Mouse (Mus musculus): ENCODE results near the gene Slc25a10. TPM values are rescaled to one million over a fixed set of nuclear protein-coding genes. Genes with fewer than 3 reads are reported as not detected.
A peak's percentile ranks its signal among the peaks of the same experiment; 100 is the strongest.

The Slc25a10 gene
- polyA plus RNA-seq, 1 experiment from 2014 or later, result 47.6 TPM

DNA sequence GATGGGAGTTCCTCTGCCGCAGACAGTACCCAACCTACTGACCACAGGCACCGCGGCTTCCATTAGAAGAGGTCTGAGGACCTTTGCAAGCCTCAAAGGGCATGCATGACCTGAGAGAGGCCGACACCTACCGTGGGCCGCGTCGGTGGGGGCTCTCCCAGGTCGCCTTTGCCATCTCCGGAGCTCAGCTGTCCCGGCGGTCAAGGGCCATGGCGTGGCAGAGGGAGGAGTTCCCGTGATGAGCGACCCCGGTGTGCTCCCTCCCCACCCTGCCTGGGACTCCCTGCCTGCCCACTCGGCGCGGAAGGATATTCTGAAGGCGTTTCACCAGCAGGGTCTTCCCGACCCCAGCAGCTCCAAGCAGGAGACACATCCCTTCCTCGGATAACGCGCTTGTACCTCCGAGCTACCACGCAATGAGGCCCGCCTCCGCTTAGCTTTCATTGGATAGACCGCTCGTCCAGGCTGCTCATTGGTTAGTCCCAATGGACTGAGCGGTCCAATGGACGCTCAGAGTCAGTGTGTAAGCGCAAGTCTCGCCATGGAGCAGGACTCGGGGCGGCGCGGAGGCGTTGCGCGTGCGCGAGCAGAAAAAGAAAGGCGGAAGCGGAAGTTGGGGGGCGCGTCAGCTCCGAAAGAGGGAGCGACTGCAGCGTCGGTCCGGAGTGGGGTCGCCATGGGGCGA, 24.4 kb upstream of the Slc25a10 start, which contains the start of gene Arl16:
Gene Arl16, minus strand, starts transcription at position 557 of the 685 bp plus-strand sequence.
- H3K9me3 ChIP-seq (ENCODE audit: control insufficient read depth, low read length), result no peaks in the 10 kb centered on the region

DNA sequence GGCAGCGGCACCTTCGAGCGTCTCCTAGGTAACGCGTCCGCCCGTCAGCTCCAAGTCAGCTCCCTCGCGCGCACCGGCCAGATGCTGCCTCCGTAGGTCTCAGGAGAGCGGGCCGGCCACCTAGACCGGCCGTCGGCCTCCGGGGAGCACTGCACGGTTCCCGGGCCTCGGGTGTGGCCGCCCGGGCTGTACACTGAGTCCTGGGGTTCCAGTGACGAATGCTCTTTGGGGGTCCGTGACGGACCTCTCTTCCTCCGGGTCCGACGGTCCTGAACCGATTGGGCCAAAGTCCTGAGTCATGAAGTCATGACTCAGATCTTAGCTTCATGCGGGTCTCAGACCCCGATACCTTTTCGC, 23.9 kb upstream of the Slc25a10 start:
- ATAC-seq (ENCODE audit: low read depth) (no peak; the same call in 1 of the 2 replicates), DNase-seq (ENCODE audit: low spot score) (no peak)
- Histone ChIP-seq H3K9ac (ENCODE audit: low read depth, low read length) (peak overlapping the region; percentile 88), H3K27me3 (replicated peaks; ENCODE audit: control insufficient read depth, insufficient read depth, low read length) (no peaks in the 10 kb centered on the region), H3K36me3 (ENCODE audit: control insufficient read depth, insufficient read depth, low read length) (peaks cover 63% of the 10 kb centered on the region), H3K4me1 (ENCODE audit: control insufficient read depth, insufficient read depth, low read length) (peaks cover 15% of the 10 kb centered on the region), H3K9me3 (ENCODE audit: control insufficient read depth, low read length) (no peaks in the 10 kb centered on the region), H3K27ac (replicated peaks; ENCODE audit: low read depth, low read length) (peak overlapping the region; percentile 52; the same call in 1 of the 2 replicates), H3K4me2 (ENCODE audit: low read depth, low read length) (peak overlapping the region; percentile 83), H3K4me3 (ENCODE audit: low read depth, low read length) (peak overlapping the region; percentile 98)
- WGBS, result 7% methylated on average over 9 of the region's 33 CpGs

More for the DNA sequence above, 24.4 kb upstream of the Slc25a10 start, which contains the start of gene Arl16:
- Histone ChIP-seq H3K36me3 (ENCODE audit: control insufficient read depth, insufficient read depth, low read length) (peaks cover 63% of the 10 kb centered on the region), H3K9ac (ENCODE audit: low read depth, low read length) (peak within 1 kb of the TSS; percentile 88), H3K27me3 (replicated peaks; ENCODE audit: control insufficient read depth, insufficient read depth, low read length) (no peaks in the 10 kb centered on the region), H3K4me2 (ENCODE audit: low read depth, low read length) (peak within 1 kb of the TSS; percentile 91), H3K4me3 (ENCODE audit: low read depth, low read length) (peak within 1 kb of the TSS; percentile 98), H3K27ac (replicated peaks; ENCODE audit: low read depth, low read length) (peak within 1 kb of the TSS; percentile 75), H3K4me1 (ENCODE audit: control insufficient read depth, insufficient read depth, low read length) (peaks cover 15% of the 10 kb centered on the region)
- peak; percentile 100 for ATAC-seq (ENCODE audit: low read depth)
- under 1% methylated on average over 47 of the region's 54 CpGs for WGBS
- DNase-seq (ENCODE audit: low spot score), result peak; percentile 100

DNA sequence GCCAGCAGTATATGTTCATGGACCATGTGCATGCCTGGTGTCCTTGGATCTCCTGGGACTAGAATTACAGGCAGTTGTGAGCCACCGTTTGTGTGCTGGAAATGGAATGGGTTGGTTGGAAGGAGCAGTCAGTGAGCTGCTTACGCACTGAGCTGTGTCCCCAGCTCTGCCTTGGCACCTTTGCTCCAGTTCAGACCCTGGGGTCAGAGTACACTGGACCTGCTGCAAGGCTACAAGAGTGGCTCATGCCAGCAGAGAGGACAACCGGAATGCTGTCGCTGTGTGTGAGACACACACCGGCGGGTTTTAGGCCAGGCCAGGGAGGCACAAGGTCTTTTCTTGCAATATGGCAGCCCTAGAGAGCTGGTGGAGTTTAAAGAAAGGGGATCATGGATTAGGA, 19.6 kb upstream of the Slc25a10 start:
- WGBS, result 98% methylated on average over 6 of the region's 6 CpGs
- Histone ChIP-seq H3K4me1 (ENCODE audit: control insufficient read depth, insufficient read depth, low read length) (peaks cover 8% of the 10 kb centered on the region), H3K36me3 (ENCODE audit: control insufficient read depth, insufficient read depth, low read length) (peaks cover 78% of the 10 kb centered on the region), H3K27ac (replicated peaks; ENCODE audit: low read depth, low read length) (no peak overlapping the region), H3K4me2 (ENCODE audit: low read depth, low read length) (no peak overlapping the region), H3K27me3 (replicated peaks; ENCODE audit: control insufficient read depth, insufficient read depth, low read length) (no peaks in the 10 kb centered on the region), H3K9me3 (ENCODE audit: control insufficient read depth, low read length) (no peaks in the 10 kb centered on the region), H3K4me3 (ENCODE audit: low read depth, low read length) (no peak overlapping the region), H3K9ac (ENCODE audit: low read depth, low read length) (no peak overlapping the region)
- no peak for ATAC-seq (ENCODE audit: low read depth)
- DNase-seq (ENCODE audit: low spot score), result no peak

DNA sequence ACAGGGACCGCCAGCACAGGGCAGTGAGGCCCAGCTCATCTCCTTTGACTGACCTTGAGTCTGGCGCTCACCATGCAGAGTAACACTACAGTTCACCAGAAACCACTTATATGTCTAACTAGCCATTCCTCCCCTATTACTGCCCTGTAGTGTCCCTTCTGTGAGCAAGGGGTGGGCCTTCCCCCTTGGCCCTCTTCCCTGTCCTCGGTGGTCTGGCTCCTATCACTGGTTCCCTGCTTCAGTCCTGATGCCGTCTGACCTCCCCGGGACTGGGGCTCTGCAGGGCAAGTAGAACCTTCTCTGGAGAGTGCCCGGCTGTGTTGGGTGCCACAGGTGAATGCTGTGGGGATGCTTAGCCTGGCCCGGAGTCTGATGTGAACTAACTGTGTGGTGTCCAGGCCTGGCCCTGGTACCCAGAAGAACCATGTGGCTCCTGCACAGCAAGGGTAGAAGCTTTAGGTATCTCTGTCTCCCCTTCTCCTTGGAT, 8.1 kb upstream of the Slc25a10 start:
- DNase-seq (ENCODE audit: low spot score), result no peak
- 93% methylated on average over 7 of the region's 7 CpGs for WGBS
- H3K4me1 ChIP-seq (ENCODE audit: control insufficient read depth, insufficient read depth, low read length), result peaks cover 8% of the 10 kb centered on the region
- H3K27ac ChIP-seq (replicated peaks; ENCODE audit: low read depth, low read length), result peak overlapping the region; percentile 88
- no peak for ATAC-seq (ENCODE audit: low read depth)
- H3K4me2 ChIP-seq (ENCODE audit: low read depth, low read length), result peak overlapping the region; percentile 69
- no peaks in the 10 kb centered on the region for H3K9me3 ChIP-seq (ENCODE audit: control insufficient read depth, low read length)
- H3K4me3 ChIP-seq (ENCODE audit: low read depth, low read length), result peak overlapping the region; percentile 83
- H3K27me3 ChIP-seq (replicated peaks; ENCODE audit: control insufficient read depth, insufficient read depth, low read length), result no peaks in the 10 kb centered on the region
- H3K9ac ChIP-seq (ENCODE audit: low read depth, low read length), result peak overlapping the region; percentile 83
- peaks cover 78% of the 10 kb centered on the region for H3K36me3 ChIP-seq (ENCODE audit: control insufficient read depth, insufficient read depth, low read length)

DNA sequence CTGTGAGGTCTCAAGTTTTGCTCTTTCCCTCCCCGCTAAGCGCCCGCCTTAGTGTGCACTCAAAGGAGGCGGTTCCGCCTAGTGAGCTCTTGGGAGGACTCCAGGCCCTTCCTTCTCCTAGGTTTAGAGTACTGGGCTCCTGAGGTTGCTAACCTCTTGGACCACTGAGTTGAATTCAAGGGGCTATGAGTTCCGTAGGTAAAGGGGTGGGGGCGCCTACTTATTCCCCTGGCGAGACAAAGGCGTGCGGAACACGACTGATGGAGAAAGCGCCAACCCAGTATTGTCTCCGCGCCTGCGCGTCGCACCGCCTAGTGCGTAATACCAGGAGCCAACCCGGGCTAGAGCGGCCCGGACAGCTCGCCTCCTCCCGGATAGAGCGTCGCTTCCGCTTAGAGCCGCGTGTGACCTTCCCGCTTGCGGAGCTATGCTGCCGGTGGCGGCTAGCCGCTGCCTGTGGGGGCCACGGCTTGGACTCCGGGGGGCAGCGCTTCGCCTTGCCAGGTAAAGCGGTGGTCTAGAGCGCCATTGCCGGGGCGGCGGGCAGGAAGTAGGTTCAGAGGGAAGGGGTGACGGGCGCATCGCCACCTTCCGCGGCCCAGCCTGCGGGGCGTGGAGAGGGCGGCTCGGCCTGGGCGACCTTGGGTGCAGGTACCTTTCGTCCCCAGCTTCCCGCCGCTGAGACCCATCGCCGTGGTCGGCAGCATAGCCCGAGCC, 7.2 kb upstream of the Slc25a10 start, which contains the start of gene Mrpl12:
Gene Mrpl12, plus strand, starts transcription at position 349 of the 717 bp plus-strand sequence.
- H3K36me3 ChIP-seq (ENCODE audit: control insufficient read depth, insufficient read depth, low read length), result peaks cover 78% of the 10 kb centered on the region
- peak within 1 kb of the TSS; percentile 88 for H3K27ac ChIP-seq (replicated peaks; ENCODE audit: low read depth, low read length)
- H3K9ac ChIP-seq (ENCODE audit: low read depth, low read length), result peak within 1 kb of the TSS; percentile 83
- peak; percentile 98 for DNase-seq (ENCODE audit: low spot score)
- H3K9me3 ChIP-seq (ENCODE audit: control insufficient read depth, low read length), result no peaks in the 10 kb centered on the region
- peak; percentile 97 for ATAC-seq (ENCODE audit: low read depth)
- H3K27me3 ChIP-seq (replicated peaks; ENCODE audit: control insufficient read depth, insufficient read depth, low read length), result no peaks in the 10 kb centered on the region
- peaks cover 8% of the 10 kb centered on the region for H3K4me1 ChIP-seq (ENCODE audit: control insufficient read depth, insufficient read depth, low read length)
- WGBS, result 0% methylated on average over 42 of the region's 60 CpGs
- H3K4me3 ChIP-seq (ENCODE audit: low read depth, low read length), result peak within 1 kb of the TSS; percentile 83
- H3K4me2 ChIP-seq (ENCODE audit: low read depth, low read length), result peak within 1 kb of the TSS; percentile 69

DNA sequence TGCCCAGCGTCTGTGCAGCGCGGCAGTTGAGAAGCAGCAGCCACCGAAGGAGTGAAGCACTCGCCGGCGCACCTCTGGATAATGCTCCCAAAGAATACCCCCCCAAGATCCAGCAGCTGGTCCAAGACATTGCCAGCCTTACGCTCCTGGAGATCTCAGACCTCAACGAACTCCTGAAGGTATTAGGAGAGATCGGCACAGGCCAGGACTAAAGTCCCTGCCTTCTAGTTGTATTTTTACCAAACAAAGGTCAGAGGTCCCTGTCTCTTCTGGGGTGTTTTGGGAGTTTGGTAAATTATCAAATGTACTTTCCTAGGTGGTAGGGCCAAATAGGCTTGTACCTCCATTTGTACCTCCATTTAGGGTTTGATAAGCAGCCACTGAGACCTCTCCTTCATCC, 6.4 kb upstream of the Slc25a10 start:
- Histone ChIP-seq H3K9ac (ENCODE audit: low read depth, low read length) (peak overlapping the region; percentile 83), H3K27me3 (replicated peaks; ENCODE audit: control insufficient read depth, insufficient read depth, low read length) (no peaks in the 10 kb centered on the region), H3K4me3 (ENCODE audit: low read depth, low read length) (peak overlapping the region; percentile 83), H3K27ac (replicated peaks; ENCODE audit: low read depth, low read length) (peak overlapping the region; percentile 88; the same call in 1 of the 2 replicates), H3K4me1 (ENCODE audit: control insufficient read depth, insufficient read depth, low read length) (peaks cover 12% of the 10 kb centered on the region), H3K9me3 (ENCODE audit: control insufficient read depth, low read length) (no peaks in the 10 kb centered on the region), H3K4me2 (ENCODE audit: low read depth, low read length) (peak overlapping the region; percentile 69), H3K36me3 (ENCODE audit: control insufficient read depth, insufficient read depth, low read length) (peaks cover 75% of the 10 kb centered on the region)
- DNase-seq (ENCODE audit: low spot score), result no peak
- no peak for ATAC-seq (ENCODE audit: low read depth)
- 8% methylated on average over 10 of the region's 10 CpGs for WGBS

DNA sequence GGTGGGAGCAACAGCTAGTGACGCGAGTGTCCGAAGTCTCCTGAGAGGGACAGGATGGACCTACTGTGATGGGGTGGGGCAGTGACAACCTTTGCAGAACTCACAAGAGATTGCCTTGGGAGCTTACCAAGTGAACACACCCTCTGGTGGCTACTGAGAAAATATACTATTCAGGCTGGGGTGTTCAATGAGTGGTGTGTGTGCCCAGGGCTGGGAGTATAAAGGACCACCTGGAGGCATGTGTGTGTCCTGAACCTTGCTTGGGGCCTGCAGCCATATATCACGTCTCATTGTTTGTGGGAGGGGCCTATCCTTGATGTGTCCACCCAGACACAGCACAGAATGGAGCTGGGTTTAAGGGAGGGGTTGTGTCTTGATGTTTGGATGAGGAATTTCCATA, 3.1 kb upstream of the Slc25a10 start:
- Histone ChIP-seq H3K4me1 (ENCODE audit: control insufficient read depth, insufficient read depth, low read length) (peaks cover 32% of the 10 kb centered on the region), H3K9me3 (ENCODE audit: control insufficient read depth, low read length) (no peaks in the 10 kb centered on the region), H3K27ac (replicated peaks; ENCODE audit: low read depth, low read length) (no peak overlapping the region), H3K4me3 (ENCODE audit: low read depth, low read length) (no peak overlapping the region), H3K36me3 (ENCODE audit: control insufficient read depth, insufficient read depth, low read length) (peaks cover 43% of the 10 kb centered on the region), H3K9ac (ENCODE audit: low read depth, low read length) (no peak overlapping the region), H3K4me2 (ENCODE audit: low read depth, low read length) (no peak overlapping the region), H3K27me3 (replicated peaks; ENCODE audit: control insufficient read depth, insufficient read depth, low read length) (no peaks in the 10 kb centered on the region)
- 74% methylated on average over 4 of the region's 4 CpGs for WGBS
- ATAC-seq (ENCODE audit: low read depth) (no peak), DNase-seq (ENCODE audit: low spot score) (no peak)

DNA sequence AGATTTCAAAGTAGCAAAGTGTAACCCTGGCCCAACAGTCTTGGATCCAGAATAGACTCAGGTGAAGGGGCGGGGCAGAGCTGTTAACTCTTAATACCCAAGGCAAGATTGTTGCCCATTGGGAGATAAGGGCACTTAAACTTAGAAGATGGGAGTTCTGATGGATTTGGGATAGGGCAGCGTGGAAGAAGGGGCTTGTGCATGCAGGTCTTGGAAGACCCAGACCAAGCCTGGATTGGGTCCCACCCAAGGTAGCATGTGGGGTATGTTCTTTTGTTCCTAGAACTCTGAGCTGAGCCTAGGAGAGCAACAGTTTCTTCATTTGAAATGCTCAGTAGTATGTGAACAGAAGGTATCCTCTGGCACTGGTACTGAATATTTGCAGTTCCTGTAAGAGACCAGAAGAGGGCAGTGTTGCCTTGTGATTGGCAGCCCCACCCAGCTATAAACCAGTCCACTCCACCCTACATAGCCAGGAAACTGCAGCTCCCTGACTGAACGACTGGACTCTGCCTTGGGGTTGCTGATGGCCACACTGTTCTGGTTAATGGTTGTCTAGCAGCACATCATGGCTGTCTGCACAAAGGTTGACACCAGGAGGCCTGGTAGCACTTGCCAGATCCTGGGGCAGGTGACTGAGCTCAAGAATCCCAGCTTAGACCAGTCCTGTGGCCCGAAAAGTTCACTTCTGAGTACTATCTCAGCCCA, 2.4 kb upstream of the Slc25a10 start:
- peak overlapping the region; percentile 30; the same call in 1 of the 2 replicates for H3K9ac ChIP-seq (ENCODE audit: low read depth, low read length)
- H3K9me3 ChIP-seq (ENCODE audit: control insufficient read depth, low read length), result no peaks in the 10 kb centered on the region
- peak; percentile 87 for DNase-seq (ENCODE audit: low spot score)
- 58% methylated on average over 4 of the region's 4 CpGs for WGBS
- no peak overlapping the region for H3K4me3 ChIP-seq (ENCODE audit: low read depth, low read length)
- H3K36me3 ChIP-seq (ENCODE audit: control insufficient read depth, insufficient read depth, low read length), result peaks cover 44% of the 10 kb centered on the region
- peak; percentile 16 for ATAC-seq (ENCODE audit: low read depth)
- no peaks in the 10 kb centered on the region for H3K27me3 ChIP-seq (replicated peaks; ENCODE audit: control insufficient read depth, insufficient read depth, low read length)
- H3K4me1 ChIP-seq (ENCODE audit: control insufficient read depth, insufficient read depth, low read length), result peaks cover 32% of the 10 kb centered on the region
- H3K4me2 ChIP-seq (ENCODE audit: low read depth, low read length), result no peak overlapping the region
- H3K27ac ChIP-seq (replicated peaks; ENCODE audit: low read depth, low read length), result no peak overlapping the region; the same call in 1 of the 2 replicates
